Comparison of ENCODE assay signal across 14 mouse cellular contexts in the genomic region with DNA sequence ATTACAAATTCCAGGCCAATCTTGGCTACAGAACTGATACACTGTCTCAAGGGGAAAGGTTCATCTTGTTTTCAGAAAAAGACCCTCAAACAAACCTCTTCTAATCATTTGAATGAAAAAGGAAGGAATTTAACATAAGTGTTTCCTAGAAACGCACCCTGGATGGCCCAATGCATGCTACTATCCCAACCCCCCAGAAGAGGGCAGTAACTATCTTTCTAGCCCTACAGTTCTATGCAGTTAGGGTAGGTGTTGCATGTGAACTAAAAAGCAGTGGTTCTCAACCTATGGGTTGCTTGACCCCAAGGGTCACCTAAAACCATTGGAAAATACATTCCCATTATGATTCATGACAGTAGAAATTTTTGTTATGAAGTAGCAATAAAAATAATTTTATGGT. TPM values are rescaled to one million over a fixed set of nuclear protein-coding genes. Genes with fewer than 3 reads are reported as not detected.
DNase-seq lines count a peak whose midpoint lies in the region; TF ChIP-seq lines count a peak whose summit lies in the region.
"Had no signal": no experiment of that assay in that cellular context is flagged by ENCODE, and none has a peak within 500 bp of the region (broad histone marks: within the 10 kb centered on the region; RNA-seq: fewer than 3 reads in every experiment).

No protein-coding gene starts in this region.

- DNase-seq in heart, adult 2 months: no peak
- DNase-seq in heart, postnatal 4 days: no peak
- DNase-seq in left cerebral cortex, adult 2 months (ENCODE audit: extremely low spot score in 1 of 2, low spot score in 2 of 2): no peak
- no peak for DNase-seq in left cerebral cortex, postnatal 4 days
- DNase-seq in R1 (ENCODE audit: low read depth, low spot score): peak; percentile 37
- peak; percentile 10 for DNase-seq in lung, postnatal 36 days
- no peak for DNase-seq in thymus, postnatal 10 days (ENCODE audit: low spot score in 2 of 2)
- DNase-seq in spleen, postnatal 4 days (ENCODE audit: low spot score in 2 of 2): no peak
- DNase-seq: adrenal gland, adult 8-10 months; cerebellum, postnatal 25 days; heart, adult 11 months had no signal

- H3K27me3 ChIP-seq in heart, adult 2 months (ENCODE audit: control insufficient read depth, insufficient read depth, low read length): no peaks in the 10 kb centered on the region
- H3K27me3 ChIP-seq: forebrain, embryonic 13.5 days; lung, embryonic 15.5 days had no signal

- no peak for TF ChIP-seq POLR2A in heart, adult 2 months (IDR thresholded peaks at IDR 0.05; ENCODE audit: insufficient read depth, low read depth, low read length)

- no peak overlapping the region for H3K27ac ChIP-seq in heart, adult 2 months
- no peak overlapping the region for H3K27ac ChIP-seq in left cerebral cortex, adult 2 months
- H3K27ac ChIP-seq: forebrain, embryonic 13.5 days; lung, embryonic 15.5 days had no signal

- H3K4me1 ChIP-seq in heart, adult 2 months (ENCODE audit: control insufficient read depth, insufficient read depth, low read length): no peaks in the 10 kb centered on the region
- H3K4me1 ChIP-seq: forebrain, embryonic 13.5 days; lung, embryonic 15.5 days had no signal

- intact Hi-C loops in heart, adult 2 months (cut with DNase I): loop anchor here (2.0 to 5.0 kb wide), 2 partner anchors 151 to 198 kb away; no protein-coding TSS in a partner anchor
- intact Hi-C loops in left cerebral cortex, adult 2 months (cut with DNase I): loop anchor here (1.0 kb wide), 1 partner anchor 151 kb away; no protein-coding TSS in a partner anchor
- intact Hi-C loops in left cerebral cortex, postnatal 4 days (cut with DNase I): loop anchor here (10.0 kb wide), 1 partner anchor 61 kb away; no protein-coding TSS in a partner anchor

- H3K4me3 ChIP-seq in heart, adult 2 months: no peak overlapping the region
- no peak overlapping the region for H3K4me3 ChIP-seq in left cerebral cortex, adult 2 months
- H3K4me3 ChIP-seq: forebrain, embryonic 13.5 days; lung, embryonic 15.5 days had no signal

- no peak overlapping the region for H3K9ac ChIP-seq in heart, adult 2 months (ENCODE audit: low read depth, low read length)
- H3K9ac ChIP-seq: forebrain, embryonic 13.5 days; lung, embryonic 15.5 days had no signal

- no peak for TF ChIP-seq EP300 in heart, adult 2 months (IDR thresholded peaks at IDR 0.05; ENCODE audit: insufficient read depth, low read depth, low read length)

- 21% methylated on average over 1 of the region's 1 CpGs for WGBS in heart, adult 2 months

- TF ChIP-seq CTCF in heart, adult 2 months (IDR thresholded peaks at IDR 0.05): peak; percentile 58
- TF ChIP-seq CTCF in left cerebral cortex, adult 2 months (IDR thresholded peaks at IDR 0.05): peak; percentile 47

- H3K36me3 ChIP-seq in heart, adult 2 months (ENCODE audit: control insufficient read depth, insufficient read depth, low read length): no peaks in the 10 kb centered on the region
- H3K36me3 ChIP-seq: lung, embryonic 15.5 days had no signal

- H3K79me2 ChIP-seq in heart, adult 2 months (replicated peaks; ENCODE audit: control insufficient read depth, insufficient read depth, low read length): no peaks in the 10 kb centered on the region

RNA-seq across cellular contexts. Expression of gene Bmp15, which starts 3.5 kb away (rescaled TPM):
- total RNA-seq in heart, adult 2 months (2021): not detected
- polyA plus RNA-seq in heart, adult 2 months (2012; rRNA removed): 0.04 and 0.06 TPM in 2 replicates
- total RNA-seq in heart, postnatal 4 days (2021): under 1 TPM; 0.19 to 0.23 TPM
- total RNA-seq in left cerebral cortex, adult 2 months (2021): under 1 TPM; 0.14 to 0.25 TPM
- under 1 TPM; 0.20 to 0.44 TPM for total RNA-seq in left cerebral cortex, postnatal 4 days (2021)
- polyA plus RNA-seq: CD4-positive, CD25-positive, alpha-beta regulatory T cell, adult 4 months; lung, embryonic 15.5 days had no signal

Comparison
In these comparisons a context has a peak if more than half of its experiments do, and no peak if none do; other contexts are left out.
1. DNase-seq: peak in R1 (single experiment) and lung, postnatal 36 days (single experiment); none in heart, adult 2 months (0 of 2), heart, postnatal 4 days (single experiment), left cerebral cortex, adult 2 months (0 of 2), left cerebral cortex, postnatal 4 days (single experiment), thymus, postnatal 10 days (0 of 2) and spleen, postnatal 4 days (0 of 2).